Mouse (Mus musculus) thymus, adult 2 months (tissue): ENCODE data around the gene Six3. TPM values are rescaled to one million over a fixed set of nuclear protein-coding genes. Genes with fewer than 3 reads are reported as not detected.

Experiments
- DNase-seq: peaks from one replicate; pipeline ENCODE4 v3.0.0; 2021
- H3K27ac ChIP-seq: fragments of 200-500 bp; 2 replicates; pipeline ENCODE4 v1.5.1; 2012; ENCODE audit warnings: low read length, control low read depth; ENCODE audit not compliant: control insufficient read depth, insufficient read depth
- H3K27me3 ChIP-seq: fragments of 200-500 bp; 2 replicates; pipeline ENCODE4 v1.6.1; 2012; ENCODE audit warnings: mild to moderate bottlenecking, low read length, moderate library complexity, mixed read lengths; ENCODE audit not compliant: control insufficient read depth, insufficient read depth
- H3K36me3 ChIP-seq: fragments of 200-500 bp; 2 replicates; pipeline ENCODE4 v1.6.1; 2012; ENCODE audit warnings: mild to moderate bottlenecking, low read length, moderate library complexity; ENCODE audit not compliant: control insufficient read depth, insufficient read depth
- H3K4me1 ChIP-seq: fragments of 200-500 bp; replicated peaks from 2 replicates; pipeline ENCODE4 v1.6.1; 2012; ENCODE audit warnings: low read length; ENCODE audit not compliant: control insufficient read depth, insufficient read depth
- H3K4me3 ChIP-seq: fragments of 200-500 bp; 2 replicates; pipeline ENCODE4 v1.5.1; 2012; ENCODE audit warnings: mild to moderate bottlenecking, low read length, control low read depth, moderate library complexity; ENCODE audit not compliant: control insufficient read depth, insufficient read depth
- CTCF ChIP-seq: fragments of 200-500 bp; IDR thresholded peaks from 2 replicates; pipeline ENCODE4 v1.5.1; 2012; ENCODE audit warnings: mild to moderate bottlenecking, control low read depth, low read length, moderate library complexity, borderline replicate concordance; ENCODE audit not compliant: control insufficient read depth, poor library complexity, insufficient read depth; ENCODE audit errors: extremely low read depth
- POLR2A ChIP-seq: fragments of 200-500 bp; IDR thresholded peaks from 2 replicates; pipeline ENCODE4 v1.6.1; 2012; ENCODE audit warnings: mild to moderate bottlenecking, low read length, control low read depth, moderate library complexity; ENCODE audit not compliant: control insufficient read depth, poor library complexity, insufficient read depth; ENCODE audit errors: extremely low read depth
- WGBS: fragments of 180-500 bp; shearing (Covaris S2); methylation state at CpG from one replicate; pipeline ENCODE4 v1.1.7; 2018; 5-methylcytosine and 5-hydroxymethylcytosine counted together
- polyA plus RNA-seq: library from polyadenylated mRNA; depleted of rRNA; stranded (reverse); fragments of >200 nt; gene quantifications from 2 replicates; pipeline ENCODE4 v1.2.3, GENCODE M21; 2012

Gene Six3
- polyA plus RNA-seq, 1 experiment, result 0.08 TPM

- WGBS, result 9% methylated on average over 41 of the region's 41 CpGs
- no peak for DNase-seq
- H3K4me3 ChIP-seq, result no peak overlapping the region
- H3K27me3 ChIP-seq, result no peaks in the 10 kb centered on the region; the same call in 1 of the 2 replicates
- no peak for TF ChIP-seq POLR2A
- no peak overlapping the region for H3K27ac ChIP-seq
- no peaks in the 10 kb centered on the region for H3K4me1 ChIP-seq
- no peaks in the 10 kb centered on the region for H3K36me3 ChIP-seq
Measured at GRCm38 (mm10) chr17:85607556-85608365, 5.6 kb upstream of the Six3 start.

- no peak for DNase-seq
- 10% methylated on average over 42 of the region's 42 CpGs for WGBS
Measured at GRCm38 (mm10) chr17:85608366-85609093, 4.9 kb upstream of the Six3 start.

GRCm38 (mm10) chr17:85609094-85609425 is 4.3 kb upstream of the Six3 start:
- no peak for DNase-seq
- Histone ChIP-seq H3K36me3 (no peaks in the 10 kb centered on the region), H3K27ac (no peak overlapping the region), H3K27me3 (no peaks in the 10 kb centered on the region; the same call in 1 of the 2 replicates), H3K4me3 (no peak overlapping the region), H3K4me1 (no peaks in the 10 kb centered on the region)
- WGBS, result 9% methylated on average over 13 of the region's 13 CpGs
- TF ChIP-seq CTCF (no peak), POLR2A (no peak)

More at GRCm38 (mm10) chr17:85608366-85609093, 4.9 kb upstream of the Six3 start:
- no peak for TF ChIP-seq CTCF
- no peak for TF ChIP-seq POLR2A
- H3K4me3 ChIP-seq, result no peak overlapping the region
- no peaks in the 10 kb centered on the region; the same call in 1 of the 2 replicates for H3K27me3 ChIP-seq
- no peak overlapping the region for H3K27ac ChIP-seq
- no peaks in the 10 kb centered on the region for H3K4me1 ChIP-seq
- H3K36me3 ChIP-seq, result no peaks in the 10 kb centered on the region

GRCm38 (mm10) chr17:85609621-85610392 is 3.6 kb upstream of the Six3 start:
- Histone ChIP-seq H3K27me3 (peaks cover 6% of the 10 kb centered on the region), H3K27ac (no peak overlapping the region), H3K4me3 (no peak overlapping the region), H3K4me1 (no peaks in the 10 kb centered on the region), H3K36me3 (no peaks in the 10 kb centered on the region)
- WGBS, result 11% methylated on average over 13 of the region's 13 CpGs
- no peak for DNase-seq
- TF ChIP-seq CTCF (no peak), POLR2A (no peak)

- no peak for TF ChIP-seq CTCF
- no peak for TF ChIP-seq POLR2A
- Histone ChIP-seq H3K27ac (no peak overlapping the region), H3K27me3 (peaks cover 8% of the 10 kb centered on the region), H3K4me3 (no peak overlapping the region), H3K36me3 (no peaks in the 10 kb centered on the region), H3K4me1 (no peaks in the 10 kb centered on the region)
- DNase-seq, result no peak
- WGBS, result 15% methylated on average over 11 of the region's 11 CpGs
Measured at GRCm38 (mm10) chr17:85610393-85611115, 2.9 kb upstream of the Six3 start.
